Mouse (Mus musculus): Measurements from ENCODE around the gene P4htm.

P4htm gene

GRCm38 (mm10) chr9:108577934-108578544 is 19.4 kb downstream of the P4htm start:
- DNase-seq (ENCODE audit: low read depth, low spot score) = no peak

GRCm38 (mm10) chr9:108577025-108577424 is 20.4 kb downstream of the P4htm start:
- no peak for DNase-seq (ENCODE audit: low read depth, low spot score)

GRCm38 (mm10) chr9:108575321-108576297 is 21.9 kb downstream of the P4htm start:
- DNase-seq (ENCODE audit: low read depth, low spot score) = no peak

GRCm38 (mm10) chr9:108574921-108575320 is 22.5 kb downstream of the P4htm start:
- no peak for DNase-seq (ENCODE audit: low read depth, low spot score)

GRCm38 (mm10) chr9:108573774-108574690 is 23.4 kb downstream of the P4htm start:
- peak; percentile 90 for DNase-seq (ENCODE audit: low read depth, low spot score)

GRCm38 (mm10) chr9:108572321-108572720 is 25.1 kb downstream of the P4htm start:
- DNase-seq (ENCODE audit: low read depth, low spot score) = no peak

- DNase-seq (ENCODE audit: low read depth, low spot score) = no peak
Observed at GRCm38 (mm10) chr9:108571401-108571973, 26.0 kb downstream of the P4htm start.

- DNase-seq (ENCODE audit: low read depth, low spot score) = peak; percentile 92
Observed at GRCm38 (mm10) chr9:108570207-108570896, 27.1 kb downstream of the P4htm start.

- DNase-seq (ENCODE audit: low read depth, low spot score) = peak; percentile 92
Observed at GRCm38 (mm10) chr9:108569381-108570206, 27.9 kb downstream of the P4htm start, which contains the start of gene Dalrd3. TSS of gene Dalrd3 (plus strand) at chr9:108569886.

- DNase-seq (ENCODE audit: low read depth, low spot score) = no peak
Observed at GRCm38 (mm10) chr9:108568511-108568921, 29.0 kb downstream of the P4htm start.

GRCm38 (mm10) chr9:108567931-108568419 is 29.5 kb downstream of the P4htm start:
- peak; percentile 62 for DNase-seq (ENCODE audit: low read depth, low spot score)

GRCm38 (mm10) chr9:108566815-108567776 is 30.4 kb downstream of the P4htm start, which contains the start of gene Ndufaf3:
TSS of gene Ndufaf3 (minus strand) at chr9:108567434.
- peak; percentile 97 for DNase-seq (ENCODE audit: low read depth, low spot score)

- no peak for DNase-seq (ENCODE audit: low read depth, low spot score)
Observed at GRCm38 (mm10) chr9:108565881-108566814, 31.3 kb downstream of the P4htm start.

GRCm38 (mm10) chr9:108564131-108564530 is 33.3 kb downstream of the P4htm start:
- DNase-seq (ENCODE audit: low read depth, low spot score) = no peak

- DNase-seq (ENCODE audit: low read depth, low spot score) = no peak
Observed at GRCm38 (mm10) chr9:108563671-108564070, 33.8 kb downstream of the P4htm start.

GRCm38 (mm10) chr9:108560227-108560841 is 37.1 kb downstream of the P4htm start, which contains the start of gene Impdh2:
TSS of gene Impdh2 (plus strand) at chr9:108560286.
- peak; percentile 99 for DNase-seq (ENCODE audit: low read depth, low spot score)

- no peak for DNase-seq (ENCODE audit: low read depth, low spot score)
Observed at GRCm38 (mm10) chr9:108559169-108559568, 38.3 kb downstream of the P4htm start.
